In the genomic region with DNA sequence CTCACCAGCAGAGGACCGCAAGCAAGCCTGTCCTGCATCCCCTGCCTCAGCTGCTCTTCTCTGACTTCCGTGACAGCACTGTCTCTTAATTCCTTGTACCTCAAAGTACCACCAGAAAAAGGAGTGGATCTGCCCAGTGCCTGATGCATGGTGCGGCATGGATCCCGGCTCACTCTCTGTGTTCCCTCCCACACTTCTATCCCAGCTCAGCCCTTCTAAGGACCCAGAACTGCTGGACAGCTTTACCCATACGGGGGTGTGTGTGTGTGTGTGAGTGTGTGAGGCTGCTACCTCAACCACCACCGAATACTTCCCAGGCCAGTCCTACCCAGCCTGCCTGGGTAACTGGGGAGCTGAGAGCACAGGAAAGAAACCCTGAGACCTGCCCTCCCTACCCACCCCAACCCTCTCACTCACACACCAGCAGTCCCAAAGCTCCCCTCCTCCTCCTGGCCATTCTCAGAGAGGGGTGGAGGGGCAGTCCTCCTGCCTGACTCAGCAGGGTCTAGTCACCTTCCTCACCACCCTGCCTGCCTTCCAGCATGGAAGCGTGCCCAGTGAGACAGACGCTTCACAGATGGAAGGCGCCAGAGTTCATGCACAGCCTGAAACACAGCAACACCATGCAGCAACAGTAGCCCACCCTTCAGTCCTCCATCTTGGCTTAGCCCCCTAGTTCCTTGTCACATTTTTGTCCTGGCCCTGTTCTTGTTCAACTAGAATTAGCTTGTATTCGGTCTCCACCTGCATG, we compare ENCODE assay signal across 9 mouse cellular contexts. TPM values are rescaled to one million over a fixed set of nuclear protein-coding genes. Genes with fewer than 3 reads are reported as not detected.
DNase-seq lines count a peak whose midpoint lies in the region; ATAC-seq and TF ChIP-seq lines count a peak whose summit lies in the region.
"Had no signal": no experiment of that assay in that cellular context is flagged by ENCODE, and none has a peak within 500 bp of the region (broad histone marks: within the 10 kb centered on the region; RNA-seq: fewer than 3 reads in every experiment).

No protein-coding gene starts in this region.

- H3ac ChIP-seq in myocyte (ENCODE audit: control insufficient read depth, insufficient read length), result no peak overlapping the region

- no peaks in the 10 kb centered on the region for H3K79me2 ChIP-seq in myocyte (ENCODE audit: control insufficient read depth, insufficient read depth)

- intact Hi-C loops in heart, postnatal 14 days (cut with DNase I), result loop anchor here (1.0 kb wide), 1 partner anchor 45 kb away; no protein-coding TSS in a partner anchor

- TF ChIP-seq POLR2A in myocyte (IDR thresholded peaks at IDR 0.05; ENCODE audit: insufficient read length, low read depth), result no peak

- 0 out of 4 replicates have a peak overlapping the region, but pooled peaks of 1 of the 2 experiments have one; percentile 17 for H3K27ac ChIP-seq in heart, embryonic 14.5 days (replicated peaks in 1 of 2; ENCODE audit: control insufficient read depth in 1 of 2, insufficient read depth in 1 of 2, low read depth in 2 of 2, low read length in 2 of 2)
- H3K27ac ChIP-seq in neural tube, embryonic 14.5 days (ENCODE audit: low read depth, low read length), result no peak overlapping the region
- H3K27ac ChIP-seq in forebrain, embryonic 12.5 days, result no peak overlapping the region
- H3K27ac ChIP-seq in liver, postnatal 0 days (ENCODE audit: low read depth), result no peak overlapping the region

- TF ChIP-seq CTCF in liver, postnatal 0 days (IDR thresholded peaks at IDR 0.05; ENCODE audit: low read depth), result no peak

- 0 out of 2 replicates have a peak overlapping the region, but pooled peaks have one; percentile 25 for H3K9ac ChIP-seq in heart, embryonic 14.5 days (ENCODE audit: low read length)
- no peak overlapping the region for H3K9ac ChIP-seq in neural tube, embryonic 14.5 days (replicated peaks; ENCODE audit: low read depth, low read length)
- no peak overlapping the region for H3K9ac ChIP-seq in forebrain, embryonic 12.5 days
- H3K9ac ChIP-seq in liver, postnatal 0 days (replicated peaks), result no peak overlapping the region

- H3K4me2 ChIP-seq in heart, embryonic 14.5 days (ENCODE audit: low read length), result no peak overlapping the region
- H3K4me2 ChIP-seq in neural tube, embryonic 14.5 days (ENCODE audit: low read depth, low read length), result no peak overlapping the region
- no peak overlapping the region for H3K4me2 ChIP-seq in forebrain, embryonic 12.5 days
- H3K4me2 ChIP-seq in myocyte (ENCODE audit: low read depth), result no peak overlapping the region
- no peak overlapping the region for H3K4me2 ChIP-seq in liver, postnatal 0 days (ENCODE audit: low read depth, low read length)
- H3K4me2 ChIP-seq: liver, embryonic 11.5 days had no signal

- no peak for TF ChIP-seq EP300 in liver, postnatal 0 days (IDR thresholded peaks at IDR 0.05; ENCODE audit: low read depth)

- no peak for DNase-seq in heart, postnatal 14 days
- no peak for DNase-seq in neural tube, embryonic 10.5 days (ENCODE audit: extremely low spot score, low spot score)
- DNase-seq in liver, postnatal 0 days, result no peak
- DNase-seq in thymus, postnatal 25 days, result no peak

- H3K9me3 ChIP-seq in heart, embryonic 14.5 days (ENCODE audit: control insufficient read depth, low read length), result no peaks in the 10 kb centered on the region
- H3K9me3 ChIP-seq in neural tube, embryonic 14.5 days (ENCODE audit: control insufficient read depth, low read length), result no peaks in the 10 kb centered on the region
- H3K9me3 ChIP-seq in forebrain, embryonic 12.5 days, result no peaks in the 10 kb centered on the region
- no peaks in the 10 kb centered on the region for H3K9me3 ChIP-seq in liver, postnatal 0 days (ENCODE audit: low read length)

- 82% methylated on average over 10 of the region's 10 CpGs for WGBS in heart, embryonic 14.5 days
- 94% methylated on average over 10 of the region's 10 CpGs for WGBS in neural tube, embryonic 14.5 days
- WGBS in forebrain, embryonic 12.5 days, result 92% methylated on average over 10 of the region's 10 CpGs
- 81% methylated on average over 10 of the region's 10 CpGs for WGBS in liver, postnatal 0 days (ENCODE audit: insufficient replicate concordance)

- H3K4me3 ChIP-seq in heart, embryonic 14.5 days (ENCODE audit: control insufficient read depth in 1 of 2, insufficient read depth in 1 of 2, low read depth in 1 of 2, low read length in 2 of 2), result no peak overlapping the region
- H3K4me3 ChIP-seq in neural tube, embryonic 14.5 days (ENCODE audit: low read depth, low read length), result no peak overlapping the region
- no peak overlapping the region for H3K4me3 ChIP-seq in forebrain, embryonic 12.5 days (replicated peaks)
- H3K4me3 ChIP-seq in myocyte, result no peak overlapping the region
- H3K4me3 ChIP-seq in liver, postnatal 0 days (ENCODE audit: low read depth, low read length), result no peak overlapping the region

- H3K36me3 ChIP-seq in heart, embryonic 14.5 days (ENCODE audit: control insufficient read depth, insufficient read depth, low read length), result peaks cover 68% of the 10 kb centered on the region
- H3K36me3 ChIP-seq in neural tube, embryonic 14.5 days (ENCODE audit: control insufficient read depth, insufficient read depth, low read length), result peaks cover 10% of the 10 kb centered on the region; the same call in 1 of the 2 replicates
- H3K36me3 ChIP-seq in forebrain, embryonic 12.5 days (replicated peaks), result peaks cover 52% of the 10 kb centered on the region
- H3K36me3 ChIP-seq in myocyte (ENCODE audit: control insufficient read depth, insufficient read depth), result peaks cover 29% of the 10 kb centered on the region
- peaks cover 21% of the 10 kb centered on the region for H3K36me3 ChIP-seq in liver, postnatal 0 days (replicated peaks; ENCODE audit: insufficient read depth, low read length)

- no peak; the same call in 1 of the 2 replicates for ATAC-seq in heart, embryonic 14.5 days (ENCODE audit: insufficient number of reproducible peaks, insufficient read depth, low FRiP score, low read depth)
- ATAC-seq in neural tube, embryonic 14.5 days (ENCODE audit: low read depth), result peak; percentile 44; the same call in 1 of the 2 replicates
- 0 out of 2 replicates have a peak, but pooled peaks have one; percentile 15 for ATAC-seq in forebrain, embryonic 12.5 days (ENCODE audit: low FRiP score)
- ATAC-seq in liver, postnatal 0 days, result no peak

- no peaks in the 10 kb centered on the region for H3K27me3 ChIP-seq in heart, embryonic 14.5 days (ENCODE audit: control insufficient read depth, insufficient read depth, low read length)
- no peaks in the 10 kb centered on the region for H3K27me3 ChIP-seq in neural tube, embryonic 14.5 days (ENCODE audit: control insufficient read depth, insufficient read depth, low read length)
- no peaks in the 10 kb centered on the region for H3K27me3 ChIP-seq in forebrain, embryonic 12.5 days
- no peaks in the 10 kb centered on the region for H3K27me3 ChIP-seq in myocyte (ENCODE audit: control insufficient read depth, insufficient read depth, insufficient read length)
- no peaks in the 10 kb centered on the region for H3K27me3 ChIP-seq in liver, postnatal 0 days (ENCODE audit: insufficient read depth, low read length)

- H3K4me1 ChIP-seq in heart, embryonic 14.5 days (ENCODE audit: control insufficient read depth in 2 of 2, insufficient read depth in 2 of 2, low read length in 2 of 2), result peaks cover 4 to 22% of the 10 kb centered on the region in 2 experiments; a peak in 3 of 4 replicates
- no peaks in the 10 kb centered on the region for H3K4me1 ChIP-seq in neural tube, embryonic 14.5 days (ENCODE audit: control insufficient read depth, insufficient read depth, low read length)
- no peaks in the 10 kb centered on the region for H3K4me1 ChIP-seq in forebrain, embryonic 12.5 days
- peaks cover 4% of the 10 kb centered on the region; the same call in 1 of the 2 replicates for H3K4me1 ChIP-seq in liver, postnatal 0 days (ENCODE audit: insufficient read depth)

TF ChIP-seq in myocyte, 11 proteins besides CTCF, POLR2A, EP300 and RAD21:
- TF ChIP-seq POLR2AphosphoS2 (IDR thresholded peaks at IDR 0.05; ENCODE audit: insufficient read length, low read depth) (peak; percentile 22), MAX (IDR thresholded peaks at IDR 0.05; ENCODE audit: low read depth) (no peak), CEBPB (IDR thresholded peaks at IDR 0.05; ENCODE audit: insufficient read depth, poor library complexity, severe bottlenecking) (no peak)

RNA-seq across cellular contexts. Expression of gene Tomm20, which starts 16.7 kb away (rescaled TPM):
- polyA plus RNA-seq in heart, embryonic 14.5 days (2014; fragmentation: Nextera tagmentation; extraction: Ambion mirVana), result 197 and 200 TPM in 2 replicates
- total RNA-seq in heart, postnatal 14 days (2021), result 10 to 100 TPM; 66.9 to 87.0 TPM
- 219 and 222 TPM in 2 replicates for polyA plus RNA-seq in neural tube, embryonic 14.5 days (2014; fragmentation: Nextera tagmentation; extraction: Ambion mirVana)
- polyA plus RNA-seq in forebrain, embryonic 12.5 days (2016; fragmentation: Nextera tagmentation; extraction: Ambion mirVana), result 194 and 201 TPM in 2 replicates
- polyA plus RNA-seq in myocyte (2012; fragmentation: generic; extraction: Trizol), result 327 TPM
- 122 and 129 TPM in 2 replicates for polyA plus RNA-seq in liver, postnatal 0 days (2015; fragmentation: Nextera tagmentation; extraction: Ambion mirVana)

RNA-seq across cellular contexts. Expression of gene Rbm34, which starts 41.9 kb away (rescaled TPM):
- polyA plus RNA-seq in heart, embryonic 14.5 days (2014; fragmentation: Nextera tagmentation; extraction: Ambion mirVana), result 10.7 and 11.7 TPM in 2 replicates
- 1 to 10 TPM; 3.5 to 4.2 TPM for total RNA-seq in heart, postnatal 14 days (2021)
- 25.4 and 26.4 TPM in 2 replicates for polyA plus RNA-seq in neural tube, embryonic 14.5 days (2014; fragmentation: Nextera tagmentation; extraction: Ambion mirVana)
- polyA plus RNA-seq in forebrain, embryonic 12.5 days (2016; fragmentation: Nextera tagmentation; extraction: Ambion mirVana), result 30.4 and 33.0 TPM in 2 replicates
- polyA plus RNA-seq in myocyte (2012; fragmentation: generic; extraction: Trizol), result 4.9 TPM
- polyA plus RNA-seq in liver, postnatal 0 days (2015; fragmentation: Nextera tagmentation; extraction: Ambion mirVana), result 10.8 and 12.5 TPM in 2 replicates

Comparison
In these comparisons a context has a peak if more than half of its experiments do, and no peak if none do; other contexts are left out.
1. ATAC-seq: peak in neural tube, embryonic 14.5 days (single experiment) and forebrain, embryonic 12.5 days (single experiment); none in heart, embryonic 14.5 days (single experiment) and liver, postnatal 0 days (single experiment).